Mouse (Mus musculus): ENCODE results near the gene Arpc4. TPM values are rescaled to one million over a fixed set of nuclear protein-coding genes. Genes with fewer than 3 reads are reported as not detected.

The Arpc4 gene
- polyA plus RNA-seq, 1 experiment from 2014 or later, result 363 TPM

DNA sequence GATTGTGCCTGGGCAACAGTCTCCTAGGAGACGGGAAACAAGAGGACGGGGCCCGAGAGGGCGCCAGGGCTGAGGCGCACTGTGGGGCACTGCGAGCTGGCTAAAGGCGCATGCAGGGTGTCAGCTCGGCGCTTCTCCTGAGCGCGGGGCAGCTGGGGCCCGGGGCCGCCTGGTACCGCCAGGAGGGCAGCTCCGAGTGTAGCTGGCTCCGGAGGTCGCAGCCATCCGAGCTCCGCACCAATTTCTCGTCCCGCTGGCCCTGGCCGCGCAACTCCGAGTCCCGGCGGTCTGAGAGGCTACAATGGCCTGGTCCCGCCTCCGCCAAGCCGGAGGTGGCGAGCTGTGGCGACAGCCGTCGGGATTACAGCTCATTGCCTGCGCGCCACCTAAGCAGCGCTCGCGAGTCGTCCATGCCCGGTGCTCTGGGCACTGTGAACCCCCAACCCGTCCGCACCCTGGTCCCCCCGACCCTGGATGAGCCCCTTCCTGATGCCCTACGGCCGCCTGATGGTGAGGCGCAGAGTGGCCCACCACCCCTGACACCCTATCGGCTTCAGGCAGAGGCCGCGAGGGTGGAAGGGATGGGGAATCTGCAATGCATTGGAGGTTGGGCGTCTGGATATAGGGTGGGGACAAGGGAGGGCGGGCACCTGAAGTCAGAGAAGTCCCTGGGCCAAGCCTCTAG is 14.6 kb downstream of the Arpc4 start:
- under 1% methylated on average over 51 of the region's 51 CpGs for WGBS
- Histone ChIP-seq H3K27ac (peak overlapping the region; percentile 78), H3K36me3 (peaks cover 38% of the 10 kb centered on the region), H3K4me3 (peak overlapping the region; percentile 47), H3K27me3 (peaks cover 4% of the 10 kb centered on the region; the same call in 1 of the 2 replicates), H3K9me3 (replicated peaks) (no peaks in the 10 kb centered on the region), H3K4me1 (peaks cover 16% of the 10 kb centered on the region), H3K9ac (peak overlapping the region; percentile 72), H3K4me2 (replicated peaks) (peak overlapping the region; percentile 87)
- ATAC-seq (ENCODE audit: low FRiP score), result peak; percentile 94

DNA sequence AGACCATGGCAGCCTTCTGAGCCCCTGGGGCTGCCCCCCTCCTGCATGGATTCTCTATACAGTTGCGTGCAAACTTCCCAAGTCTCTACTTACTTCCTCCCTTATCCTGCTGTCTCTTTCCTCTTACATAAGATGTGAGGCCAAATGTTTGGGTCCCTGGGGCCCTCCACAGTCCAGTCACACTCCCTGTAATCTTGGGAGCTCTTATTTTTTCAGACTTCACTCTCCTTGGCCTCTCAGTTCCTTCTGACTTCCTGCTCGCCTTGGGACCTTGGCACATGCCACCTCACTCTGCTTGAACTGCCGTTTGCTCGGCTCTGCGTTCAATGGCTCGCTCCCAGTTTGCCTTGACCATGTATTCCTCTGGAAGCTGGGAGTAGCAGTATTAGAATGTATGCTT is 16.0 kb downstream of the Arpc4 start:
- Histone ChIP-seq H3K27me3 (peaks cover 4% of the 10 kb centered on the region; the same call in 1 of the 2 replicates), H3K9ac (no peak overlapping the region), H3K4me1 (peaks cover 16% of the 10 kb centered on the region), H3K27ac (no peak overlapping the region), H3K4me2 (replicated peaks) (no peak overlapping the region), H3K9me3 (replicated peaks) (no peaks in the 10 kb centered on the region), H3K4me3 (no peak overlapping the region), H3K36me3 (peaks cover 27% of the 10 kb centered on the region)
- 81% methylated on average over 6 of the region's 6 CpGs for WGBS
- no peak for ATAC-seq (ENCODE audit: low FRiP score)

DNA sequence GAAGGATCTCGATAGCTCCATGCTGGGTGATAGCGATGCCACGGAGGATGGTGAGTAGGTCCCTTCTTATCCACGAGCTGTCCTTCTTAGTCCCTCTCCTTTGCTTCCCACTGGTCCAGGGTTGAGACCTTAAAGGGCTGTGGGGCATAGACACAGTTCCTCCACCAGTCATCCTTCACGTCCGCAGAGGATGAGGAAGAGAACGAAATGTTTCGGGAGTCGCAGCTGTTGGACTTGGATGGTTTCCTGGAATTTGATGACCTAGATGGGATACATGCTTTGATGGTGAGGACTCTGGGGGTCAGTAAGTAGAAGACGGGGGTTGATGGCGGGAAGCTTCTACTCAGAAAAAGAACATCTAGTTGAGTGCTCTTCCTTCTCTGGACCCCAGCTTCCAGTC is 16.9 kb downstream of the Arpc4 start:
- Histone ChIP-seq H3K27me3 (peaks cover 4% of the 10 kb centered on the region; the same call in 1 of the 2 replicates), H3K9ac (no peak overlapping the region), H3K4me3 (no peak overlapping the region), H3K27ac (no peak overlapping the region), H3K4me2 (replicated peaks) (no peak overlapping the region), H3K4me1 (peaks cover 16% of the 10 kb centered on the region), H3K9me3 (replicated peaks) (no peaks in the 10 kb centered on the region), H3K36me3 (peaks cover 19% of the 10 kb centered on the region)
- no peak for ATAC-seq (ENCODE audit: low FRiP score)
- WGBS, result 92% methylated on average over 11 of the region's 11 CpGs

DNA sequence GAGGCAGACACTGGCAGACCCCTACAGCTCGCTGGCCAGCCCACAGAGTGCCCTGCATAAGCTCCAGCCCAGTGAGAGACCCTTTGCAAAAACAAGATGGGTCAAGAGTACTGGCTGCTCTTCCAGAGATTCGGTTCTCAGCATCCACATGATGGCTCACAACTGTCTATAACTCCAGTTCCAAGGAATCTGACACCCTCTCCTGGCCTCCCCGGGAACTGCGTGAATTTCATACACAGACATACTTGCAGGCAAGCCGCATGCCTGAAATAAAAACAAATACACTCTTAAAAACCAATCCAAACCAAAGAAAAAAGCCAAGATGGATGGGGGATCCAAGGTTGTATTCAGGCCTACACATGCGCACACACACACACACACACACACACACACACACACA is 17.6 kb downstream of the Arpc4 start:
- no peak overlapping the region for H3K9ac ChIP-seq
- 88% methylated on average over 6 of the region's 6 CpGs for WGBS
- peaks cover 12% of the 10 kb centered on the region for H3K36me3 ChIP-seq
- H3K4me2 ChIP-seq (replicated peaks), result no peak overlapping the region
- H3K27ac ChIP-seq, result no peak overlapping the region
- no peaks in the 10 kb centered on the region for H3K9me3 ChIP-seq (replicated peaks)
- ATAC-seq (ENCODE audit: low FRiP score), result no peak
- peaks cover 16% of the 10 kb centered on the region for H3K4me1 ChIP-seq
- peaks cover 4% of the 10 kb centered on the region; the same call in 1 of the 2 replicates for H3K27me3 ChIP-seq
- H3K4me3 ChIP-seq, result no peak overlapping the region

DNA sequence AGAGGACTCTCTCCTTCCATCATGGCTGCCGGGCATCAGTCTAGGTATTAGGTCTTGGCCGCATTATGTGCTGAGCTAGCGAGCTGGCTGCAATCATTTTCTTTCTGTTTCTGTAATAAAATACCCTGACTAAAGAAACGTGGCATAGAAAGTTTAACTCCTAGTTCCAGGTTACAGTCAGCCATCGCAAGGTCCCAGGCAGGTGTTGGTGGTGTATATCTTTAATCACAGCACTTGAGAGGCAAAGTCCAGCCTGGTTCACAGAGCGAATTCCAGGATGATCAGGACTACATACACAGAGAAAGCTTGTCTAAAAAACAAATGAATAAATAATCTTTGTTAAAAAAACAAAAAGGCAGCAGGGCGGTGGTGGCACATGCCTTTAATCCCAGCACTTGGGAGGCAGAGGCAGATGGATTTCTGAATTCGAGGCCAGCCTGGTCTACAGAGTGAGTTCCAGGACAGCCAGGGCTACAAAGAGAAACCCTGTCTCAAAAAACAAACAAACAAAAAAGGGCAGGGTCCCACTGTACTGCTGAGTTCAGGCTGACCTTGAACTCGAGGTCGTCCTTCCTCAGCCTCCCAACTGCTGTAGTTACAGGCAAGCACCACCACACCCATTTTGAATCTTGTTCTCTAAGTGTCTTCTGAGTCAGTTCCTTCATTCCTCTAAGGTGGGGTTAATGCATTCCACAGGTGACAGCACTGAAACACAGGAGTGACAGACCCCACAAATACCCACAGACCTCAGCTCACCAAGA is 18.5 kb downstream of the Arpc4 start:
- H3K27ac ChIP-seq, result no peak overlapping the region
- no peak overlapping the region for H3K9ac ChIP-seq
- H3K9me3 ChIP-seq (replicated peaks), result no peaks in the 10 kb centered on the region
- no peak overlapping the region for H3K4me3 ChIP-seq
- 83% methylated on average over 10 of the region's 10 CpGs for WGBS
- peaks cover 14% of the 10 kb centered on the region for H3K4me1 ChIP-seq
- H3K36me3 ChIP-seq, result peaks cover 11% of the 10 kb centered on the region
- H3K27me3 ChIP-seq, result peaks cover 4% of the 10 kb centered on the region; the same call in 1 of the 2 replicates
- H3K4me2 ChIP-seq (replicated peaks), result no peak overlapping the region
- no peak for ATAC-seq (ENCODE audit: low FRiP score)

DNA sequence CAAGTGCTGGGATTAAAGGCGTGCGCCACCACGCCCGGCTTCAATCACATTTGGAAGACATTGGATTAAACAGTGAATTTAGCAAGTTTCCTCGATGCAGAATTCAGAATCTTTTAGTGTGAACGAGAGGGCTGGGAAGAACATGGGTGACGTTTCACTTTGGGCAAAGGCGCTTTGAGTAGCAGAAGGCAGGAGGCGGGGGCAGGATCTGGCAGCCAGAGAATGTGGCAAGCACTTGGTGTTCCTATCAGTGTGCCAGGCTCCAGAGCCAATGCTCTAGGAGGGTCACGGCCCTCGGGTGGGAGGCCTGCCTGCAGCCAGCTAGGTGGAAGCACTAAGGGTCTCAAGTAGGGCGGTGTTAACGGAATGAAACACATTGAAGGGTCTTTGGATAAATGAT is 24.2 kb downstream of the Arpc4 start:
- no peaks in the 10 kb centered on the region for H3K4me1 ChIP-seq
- H3K4me3 ChIP-seq, result no peak overlapping the region
- no peaks in the 10 kb centered on the region for H3K9me3 ChIP-seq (replicated peaks)
- peaks cover 18% of the 10 kb centered on the region for H3K36me3 ChIP-seq
- 92% methylated on average over 13 of the region's 13 CpGs for WGBS
- H3K27ac ChIP-seq, result no peak overlapping the region
- ATAC-seq (ENCODE audit: low FRiP score), result no peak
- H3K9ac ChIP-seq, result no peak overlapping the region
- no peak overlapping the region for H3K4me2 ChIP-seq (replicated peaks)
- H3K27me3 ChIP-seq, result no peaks in the 10 kb centered on the region

DNA sequence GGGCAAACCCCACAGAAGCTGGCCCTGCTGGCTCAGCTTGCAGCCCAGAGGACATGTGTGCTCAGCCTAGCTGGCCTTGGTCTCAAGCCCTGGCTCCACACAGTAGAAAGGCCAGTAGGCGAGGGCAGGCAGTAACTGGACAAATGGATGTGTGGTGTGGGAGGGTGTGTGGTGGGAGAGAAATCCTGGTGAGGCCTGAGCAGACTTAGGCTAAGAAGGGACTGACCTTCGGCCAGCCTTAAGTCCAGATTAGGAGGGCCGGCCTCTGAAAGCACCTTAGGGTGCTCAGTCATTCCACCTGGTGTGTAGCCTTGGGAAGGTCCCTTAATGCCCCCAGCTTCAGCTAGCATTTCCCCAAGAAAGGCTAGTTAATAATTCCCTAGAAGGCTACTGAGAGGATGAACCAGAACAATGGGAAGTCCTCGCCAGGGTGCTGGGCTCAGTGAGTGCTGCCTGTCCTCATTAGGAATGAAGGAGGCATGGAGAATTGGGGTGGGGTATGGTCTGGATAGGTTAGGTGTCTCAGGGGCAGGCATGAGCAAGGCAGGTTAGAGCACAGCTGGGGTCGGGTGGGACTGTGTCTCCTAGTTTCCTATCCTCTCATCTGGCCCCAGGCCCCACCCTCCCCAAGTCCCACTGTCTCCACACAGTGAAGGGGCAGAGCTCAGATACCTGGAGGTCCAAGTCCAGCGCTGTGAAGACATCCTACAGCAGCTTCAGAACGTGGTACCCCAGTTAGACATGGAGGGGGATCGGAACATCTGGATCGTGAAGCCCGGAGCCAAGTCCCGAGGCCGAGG is 26.9 kb downstream of the Arpc4 start:
- H3K36me3 ChIP-seq, result peaks cover 22% of the 10 kb centered on the region
- no peak for ATAC-seq (ENCODE audit: low FRiP score)
- H3K4me2 ChIP-seq (replicated peaks), result no peak overlapping the region
- no peak overlapping the region for H3K27ac ChIP-seq
- H3K9ac ChIP-seq, result no peak overlapping the region
- no peaks in the 10 kb centered on the region for H3K4me1 ChIP-seq
- no peak overlapping the region for H3K4me3 ChIP-seq
- no peaks in the 10 kb centered on the region for H3K27me3 ChIP-seq
- no peaks in the 10 kb centered on the region for H3K9me3 ChIP-seq (replicated peaks)
- 73% methylated on average over 12 of the region's 12 CpGs for WGBS

DNA sequence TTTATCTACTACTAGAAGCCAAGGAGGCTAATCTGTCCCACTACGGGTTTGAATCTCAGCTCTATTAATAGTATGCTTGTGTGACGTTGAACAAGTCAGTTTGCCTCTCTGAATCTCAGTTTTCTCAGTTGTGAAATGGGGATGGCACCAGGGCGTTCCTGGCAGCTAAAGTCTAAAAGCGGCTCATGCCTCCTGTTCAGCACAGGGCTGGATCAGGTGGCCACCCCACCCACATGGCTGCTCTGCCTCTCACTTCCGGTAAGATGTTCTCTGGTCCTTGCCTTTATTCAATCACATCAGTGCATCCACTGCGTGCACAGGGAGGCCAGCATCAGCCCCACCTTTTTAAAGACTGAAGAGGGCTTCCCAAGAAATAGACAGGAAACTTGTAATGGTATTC is 27.6 kb downstream of the Arpc4 start:
- ATAC-seq (ENCODE audit: low FRiP score), result no peak
- 85% methylated on average over 6 of the region's 6 CpGs for WGBS

DNA sequence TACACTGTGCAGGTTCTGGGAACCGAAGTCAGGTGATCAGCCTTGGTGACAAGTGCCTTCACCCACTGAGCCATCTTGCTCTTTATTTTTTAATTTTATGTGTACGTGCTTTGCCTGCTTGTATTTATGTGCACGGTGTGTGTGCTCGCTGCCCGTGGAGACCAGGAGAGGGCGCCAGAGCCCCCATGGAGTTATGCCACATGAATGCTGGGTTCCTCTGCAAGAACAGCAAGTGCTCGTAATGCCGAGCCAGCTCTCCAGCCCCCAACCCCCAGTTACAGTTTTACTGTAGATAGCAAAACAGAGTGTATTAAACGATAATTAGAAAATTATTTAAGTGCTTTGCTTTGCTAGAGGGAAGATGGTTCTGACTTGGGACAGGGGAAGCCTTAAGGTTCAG is 28.8 kb downstream of the Arpc4 start:
- H3K4me2 ChIP-seq (replicated peaks), result no peak overlapping the region
- ATAC-seq (ENCODE audit: low FRiP score), result no peak
- peaks cover 22% of the 10 kb centered on the region for H3K36me3 ChIP-seq
- H3K27me3 ChIP-seq, result no peaks in the 10 kb centered on the region
- no peak overlapping the region for H3K9ac ChIP-seq
- 76% methylated on average over 9 of the region's 9 CpGs for WGBS
- no peak overlapping the region for H3K27ac ChIP-seq
- H3K4me3 ChIP-seq, result no peak overlapping the region
- H3K4me1 ChIP-seq, result no peaks in the 10 kb centered on the region
- H3K9me3 ChIP-seq (replicated peaks), result no peaks in the 10 kb centered on the region

More for the DNA sequence above, 27.6 kb downstream of the Arpc4 start:
- Histone ChIP-seq H3K27me3 (no peaks in the 10 kb centered on the region), H3K4me1 (no peaks in the 10 kb centered on the region), H3K27ac (no peak overlapping the region), H3K9ac (no peak overlapping the region), H3K9me3 (replicated peaks) (no peaks in the 10 kb centered on the region), H3K4me2 (replicated peaks) (no peak overlapping the region), H3K36me3 (peaks cover 22% of the 10 kb centered on the region), H3K4me3 (no peak overlapping the region)

DNA sequence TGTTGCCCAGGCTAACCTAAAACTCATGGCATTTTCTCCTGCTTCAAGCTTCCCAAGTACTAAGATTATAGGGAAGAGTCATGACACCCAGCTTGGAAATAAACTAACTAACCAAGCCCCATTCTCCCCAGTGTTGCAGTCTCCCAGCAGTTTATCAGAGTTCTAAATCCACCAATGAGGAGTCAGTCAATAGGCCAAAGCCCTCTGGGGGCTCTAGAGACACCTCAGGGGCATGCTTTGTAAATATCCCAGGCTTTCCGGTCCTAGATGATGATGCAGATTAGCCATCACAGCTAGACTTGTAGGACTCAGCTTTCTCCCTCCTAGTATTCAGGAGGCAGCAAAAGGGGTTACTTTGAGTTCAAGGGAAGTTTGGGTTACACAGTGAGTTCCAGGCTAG is 32.1 kb downstream of the Arpc4 start:
- Histone ChIP-seq H3K27me3 (no peaks in the 10 kb centered on the region), H3K4me1 (no peaks in the 10 kb centered on the region), H3K4me2 (replicated peaks) (no peak overlapping the region), H3K9me3 (replicated peaks) (no peaks in the 10 kb centered on the region), H3K27ac (no peak overlapping the region), H3K9ac (no peak overlapping the region), H3K4me3 (no peak overlapping the region), H3K36me3 (peaks cover 33% of the 10 kb centered on the region)
- 68% methylated on average over 1 of the region's 1 CpGs for WGBS
- no peak for ATAC-seq (ENCODE audit: low FRiP score)

DNA sequence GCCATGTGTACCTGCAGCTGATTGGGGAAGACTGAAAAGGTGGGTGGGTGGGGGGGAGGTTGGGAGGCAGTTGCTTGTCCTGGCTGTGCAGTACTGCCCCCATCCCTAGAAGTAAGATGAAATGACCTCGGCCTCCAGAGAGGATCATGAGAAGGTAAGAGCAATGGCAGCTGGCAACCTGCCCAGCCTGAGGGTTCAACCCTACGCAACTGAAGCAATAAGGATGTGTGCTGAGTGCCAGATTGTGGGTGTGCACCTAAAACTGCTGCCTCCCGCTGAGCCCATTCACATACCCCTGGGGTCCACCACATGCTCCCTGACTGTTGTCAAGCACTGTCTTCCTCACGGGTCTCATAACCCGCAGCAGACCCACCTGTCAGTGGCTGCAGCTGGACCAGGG is 38.5 kb downstream of the Arpc4 start:
- Histone ChIP-seq H3K4me3 (no peak overlapping the region), H3K9me3 (replicated peaks) (no peaks in the 10 kb centered on the region), H3K9ac (no peak overlapping the region), H3K4me1 (peaks cover 14% of the 10 kb centered on the region), H3K27ac (no peak overlapping the region), H3K27me3 (no peaks in the 10 kb centered on the region), H3K36me3 (peaks cover 20% of the 10 kb centered on the region; the same call in 1 of the 2 replicates), H3K4me2 (replicated peaks) (no peak overlapping the region)
- no peak for ATAC-seq (ENCODE audit: low FRiP score)
- WGBS, result 85% methylated on average over 5 of the region's 5 CpGs
